Mouse (Mus musculus) testis, adult 2 months (tissue): ENCODE data around the gene Perp. TPM values are rescaled to one million over a fixed set of nuclear protein-coding genes. Genes with fewer than 3 reads are reported as not detected.

Experiments used
- H3K27ac ChIP-seq: fragments of 200-500 bp; 2 replicates; pipeline ENCODE4 v1.5.1; 2012; ENCODE audit warnings: low read depth, low read length; ENCODE audit not compliant: control insufficient read depth, insufficient read depth
- H3K27me3 ChIP-seq: fragments of 200-500 bp; 2 replicates; pipeline ENCODE4 v1.6.1; 2012; ENCODE audit warnings: mild to moderate bottlenecking, low read length, moderate library complexity; ENCODE audit not compliant: control insufficient read depth, insufficient read depth
- H3K36me3 ChIP-seq: fragments of 200-500 bp; 2 replicates; pipeline ENCODE4 v1.6.1; 2012; ENCODE audit warnings: mild to moderate bottlenecking, low read length; ENCODE audit not compliant: control insufficient read depth, insufficient read depth
- H3K4me1 ChIP-seq: fragments of 200-500 bp; 2 replicates; pipeline ENCODE4 v1.6.1; 2012; ENCODE audit warnings: low read length; ENCODE audit not compliant: control insufficient read depth, insufficient read depth
- H3K4me3 ChIP-seq: fragments of 200-500 bp; 2 replicates; pipeline ENCODE4 v1.5.1; 2012; ENCODE audit warnings: low read depth, mild to moderate bottlenecking, low read length, moderate library complexity, mixed read lengths; ENCODE audit not compliant: control insufficient read depth
- CTCF ChIP-seq: fragments of 200-500 bp; IDR thresholded peaks from 2 replicates; pipeline ENCODE4 v1.5.1; 2012; ENCODE audit warnings: low read depth, mild to moderate bottlenecking, inconsistent platforms, low read length, moderate library complexity; ENCODE audit not compliant: control insufficient read depth, insufficient read depth, insufficient replicate concordance
- POLR2A ChIP-seq: fragments of 200-500 bp; IDR thresholded peaks from 2 replicates; pipeline ENCODE4 v1.6.1; 2012; ENCODE audit warnings: low read depth, mild to moderate bottlenecking, inconsistent platforms, low read length, moderate library complexity; ENCODE audit not compliant: control insufficient read depth
- polyA plus RNA-seq: library from polyadenylated mRNA; depleted of rRNA; stranded (reverse); fragments of >200 nt; gene quantifications from 2 replicates; pipeline ENCODE4 v1.2.3, GENCODE M21; 2012

Gene Perp
- polyA plus RNA-seq, 1 experiment, result 1.3 TPM

GRCm38 (mm10) chr10:18850177-18850576 lies 5.4 kb downstream of the Perp start:
- H3K27ac ChIP-seq, result no peak overlapping the region
- TF ChIP-seq CTCF (no peak), POLR2A (no peak)
- no peaks in the 10 kb centered on the region for H3K36me3 ChIP-seq
- H3K4me3 ChIP-seq, result no peak overlapping the region
- H3K27me3 ChIP-seq, result no peaks in the 10 kb centered on the region
- H3K4me1 ChIP-seq, result peaks cover 2% of the 10 kb centered on the region; the same call in 1 of the 2 replicates

GRCm38 (mm10) chr10:18853417-18853816 lies 8.6 kb downstream of the Perp start:
- Histone ChIP-seq H3K4me1 (no peaks in the 10 kb centered on the region), H3K36me3 (no peaks in the 10 kb centered on the region), H3K27me3 (no peaks in the 10 kb centered on the region), H3K4me3 (no peak overlapping the region), H3K27ac (no peak overlapping the region)
- TF ChIP-seq POLR2A (no peak), CTCF (no peak)

GRCm38 (mm10) chr10:18857244-18857643 lies 12.4 kb downstream of the Perp start:
- TF ChIP-seq POLR2A (no peak), CTCF (no peak)
- Histone ChIP-seq H3K36me3 (no peaks in the 10 kb centered on the region), H3K4me1 (no peaks in the 10 kb centered on the region; the same call in 1 of the 2 replicates), H3K27me3 (no peaks in the 10 kb centered on the region), H3K4me3 (no peak overlapping the region), H3K27ac (no peak overlapping the region)

DNA sequence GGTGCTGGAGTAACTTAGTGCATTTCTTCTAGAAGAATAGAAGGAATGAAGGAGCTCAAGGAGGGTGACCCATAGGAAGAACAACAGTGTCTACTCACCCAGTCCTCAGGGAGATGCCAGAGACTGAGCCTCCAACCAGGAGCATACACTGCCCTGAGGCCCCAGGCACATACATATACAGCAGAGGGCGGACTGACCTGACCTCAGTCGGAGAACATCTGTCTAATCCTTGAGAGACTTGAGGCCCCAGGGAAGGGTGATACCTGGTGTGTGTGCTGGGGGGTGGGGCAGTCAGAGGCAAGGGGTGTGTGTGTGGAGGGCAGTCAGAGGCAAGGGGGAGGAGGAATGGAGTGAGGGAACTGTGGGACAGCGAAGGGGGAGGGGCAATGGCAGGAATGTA lies 14.8 kb downstream of the Perp start:
- no peak overlapping the region for H3K4me3 ChIP-seq
- no peak overlapping the region for H3K27ac ChIP-seq
- H3K4me1 ChIP-seq, result no peaks in the 10 kb centered on the region; the same call in 1 of the 2 replicates
- no peaks in the 10 kb centered on the region for H3K36me3 ChIP-seq
- H3K27me3 ChIP-seq, result no peaks in the 10 kb centered on the region
- TF ChIP-seq POLR2A (no peak), CTCF (no peak)

DNA sequence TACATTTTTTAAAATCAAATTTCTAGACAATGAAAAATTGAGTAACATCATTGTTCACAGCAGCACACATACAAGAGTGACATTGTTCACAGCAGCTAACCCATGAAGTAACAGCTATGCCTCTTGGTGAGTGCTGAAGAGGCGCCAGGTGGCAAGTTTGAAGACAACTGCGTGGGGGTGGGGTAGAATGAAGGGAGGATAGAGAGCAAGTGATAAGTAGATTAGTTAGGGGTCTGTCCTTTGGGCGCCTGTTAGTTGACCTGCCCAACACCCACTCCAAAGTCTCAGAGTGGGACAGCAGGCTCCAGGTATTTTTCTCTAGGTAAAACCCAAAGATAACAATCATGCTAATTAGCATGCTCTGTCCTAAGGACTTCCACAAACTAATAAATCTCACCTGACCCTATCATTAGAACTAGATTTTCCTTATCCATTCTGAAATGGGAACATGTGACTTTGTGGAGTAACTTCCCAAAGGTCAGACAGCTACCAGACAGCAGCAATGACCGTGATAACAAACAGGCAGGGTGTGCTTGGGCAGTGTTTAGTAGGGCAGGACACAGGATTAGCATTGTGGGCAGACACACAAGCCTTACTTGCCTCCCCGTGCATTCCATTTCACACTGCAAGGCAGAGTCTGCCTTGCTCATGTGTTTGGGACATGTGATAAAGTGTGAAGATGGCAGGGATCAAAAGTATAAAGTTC lies 15.5 kb downstream of the Perp start:
- Histone ChIP-seq H3K4me1 (no peaks in the 10 kb centered on the region; the same call in 1 of the 2 replicates), H3K27me3 (no peaks in the 10 kb centered on the region), H3K36me3 (no peaks in the 10 kb centered on the region), H3K27ac (no peak overlapping the region), H3K4me3 (no peak overlapping the region)
- TF ChIP-seq CTCF, result no peak
- no peak for TF ChIP-seq POLR2A

- H3K27me3 ChIP-seq, result no peaks in the 10 kb centered on the region
- no peak overlapping the region for H3K4me3 ChIP-seq
- no peak overlapping the region for H3K27ac ChIP-seq
- H3K4me1 ChIP-seq, result no peaks in the 10 kb centered on the region; the same call in 1 of the 2 replicates
- no peaks in the 10 kb centered on the region for H3K36me3 ChIP-seq
- no peak for TF ChIP-seq POLR2A
- no peak for TF ChIP-seq CTCF
Observed at GRCm38 (mm10) chr10:18860831-18861230, 16.0 kb downstream of the Perp start.

DNA sequence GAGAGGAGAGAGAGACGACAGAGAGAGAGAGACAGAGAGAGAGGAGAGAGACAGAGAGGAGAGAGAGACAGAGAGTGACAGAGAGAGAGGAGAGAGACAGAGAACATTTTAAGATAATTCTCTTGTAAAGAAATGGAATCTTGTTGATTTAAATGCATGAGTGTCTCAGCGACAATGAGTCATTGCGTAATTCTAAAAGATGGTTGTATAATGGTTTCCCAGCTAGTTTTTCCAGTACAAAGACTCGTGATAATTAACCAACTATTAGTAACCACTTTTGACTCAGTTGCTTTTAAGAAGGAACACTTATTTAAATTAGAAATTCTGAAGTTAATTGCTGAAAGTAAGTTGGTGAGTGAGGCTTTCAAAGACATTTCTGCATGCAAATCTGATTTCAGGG lies 16.6 kb downstream of the Perp start:
- H3K4me3 ChIP-seq, result no peak overlapping the region
- no peak for TF ChIP-seq POLR2A
- no peak for TF ChIP-seq CTCF
- H3K27ac ChIP-seq, result no peak overlapping the region
- no peaks in the 10 kb centered on the region for H3K36me3 ChIP-seq
- H3K4me1 ChIP-seq, result no peaks in the 10 kb centered on the region; the same call in 1 of the 2 replicates
- H3K27me3 ChIP-seq, result no peaks in the 10 kb centered on the region

GRCm38 (mm10) chr10:18863332-18863731 lies 18.5 kb downstream of the Perp start:
- no peak for TF ChIP-seq CTCF
- no peak for TF ChIP-seq POLR2A
- Histone ChIP-seq H3K27me3 (no peaks in the 10 kb centered on the region), H3K4me1 (no peaks in the 10 kb centered on the region; the same call in 1 of the 2 replicates), H3K27ac (no peak overlapping the region), H3K4me3 (no peak overlapping the region), H3K36me3 (no peaks in the 10 kb centered on the region)
